Mouse (Mus musculus) ES-E14 (cell line): Measurements from ENCODE around the gene Yy1.

Experiments used
- CHD2 ChIP-seq: IDR thresholded peaks from 2 replicates; pipeline ENCODE4 v1.6.1; 2014; ENCODE audit warnings: mild to moderate bottlenecking, low read depth, low read length, inconsistent platforms
- HCFC1 ChIP-seq: IDR thresholded peaks from 2 replicates; pipeline ENCODE4 v1.6.1; 2012; ENCODE audit warnings: low read length, inconsistent platforms, borderline replicate concordance; ENCODE audit not compliant: insufficient read depth
- MAFK ChIP-seq: IDR thresholded peaks from 2 replicates; pipeline ENCODE4 v1.6.1; 2014; ENCODE audit warnings: mild to moderate bottlenecking, low read depth, low read length, inconsistent platforms; ENCODE audit not compliant: insufficient read depth
- ZC3H11A ChIP-seq: IDR thresholded peaks from 2 replicates; pipeline ENCODE4 v1.6.1; 2012; ENCODE audit warnings: low read depth, mild to moderate bottlenecking, inconsistent platforms, low read length, borderline replicate concordance
- ZNF384 ChIP-seq: IDR thresholded peaks from 2 replicates; pipeline ENCODE4 v1.6.1; 2012; ENCODE audit warnings: low read depth, low read length, inconsistent platforms

DNA sequence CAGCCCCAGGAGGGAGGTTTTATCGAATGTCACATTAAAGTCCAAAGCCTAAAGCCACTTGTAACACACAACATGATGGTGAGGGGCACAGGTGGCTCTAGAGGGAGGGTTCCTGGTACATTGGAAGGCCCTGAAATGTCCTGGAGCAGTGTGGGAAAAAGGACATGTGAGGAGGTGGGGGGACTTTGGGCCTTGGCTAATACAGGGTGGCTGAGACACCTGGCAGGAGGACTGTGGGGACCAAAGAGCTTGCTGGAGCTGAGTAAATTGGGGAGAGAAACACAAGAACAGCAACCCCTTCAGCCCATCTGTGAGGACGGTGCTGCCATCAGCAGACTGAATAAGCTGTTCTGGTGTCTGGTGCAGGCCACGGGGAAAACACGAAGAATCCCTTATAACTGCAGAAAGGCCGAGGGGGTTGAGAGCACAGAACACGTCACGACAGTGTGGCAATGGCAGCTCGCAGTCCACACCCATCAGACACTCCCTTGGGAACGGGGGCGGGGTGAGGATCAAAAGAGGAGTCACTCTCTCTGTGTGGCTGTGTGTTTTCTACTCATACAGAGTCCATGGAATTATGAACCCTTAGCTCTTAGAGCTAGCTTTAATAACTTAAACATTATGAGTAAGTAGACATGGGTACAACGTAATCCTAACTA, 24.4 kb upstream of the Yy1 start:
- TF ChIP-seq CHD2: no peak
- TF ChIP-seq ZC3H11A: no peak
- TF ChIP-seq MAFK: no peak
- no peak for TF ChIP-seq HCFC1
- TF ChIP-seq ZNF384: no peak
